Mouse (Mus musculus): ENCODE data around the gene Insr. TPM values are rescaled to one million over a fixed set of nuclear protein-coding genes. Genes with fewer than 3 reads are reported as not detected.

The Insr gene
- polyA plus RNA-seq (2021; fragmentation: Nextera tagmentation): 10.0 and 21.4 TPM in 2 replicates
- long read RNA-seq, experiment 1, full-length matches to known transcripts: 5 of 11 reads
- long read RNA-seq, experiment 1, partial matches to known transcripts: 1 of 11 reads
- long read RNA-seq, experiment 1, other reads (novel, unspliced or antisense): 5 of 11 reads
- long read RNA-seq, experiment 2, partial matches to known transcripts: 0 of 8 reads
- long read RNA-seq, experiment 2, other reads (novel, unspliced or antisense): 8 of 8 reads

GRCm38 (mm10) chr8:3278934-3279720, at the start of gene Insr:
Gene Insr, minus strand, starts transcription at chr8:3279617.

Other genes starting within 250 kb of the Insr start
- gene A430078G23Rik, start 73.8 kb upstream of the Insr start, polyA plus RNA-seq (2021; fragmentation: Nextera tagmentation): not detected in 2 replicates
- 4.1 and 6.3 TPM in 2 replicates for gene Arhgef18, start 113.4 kb upstream of the Insr start, polyA plus RNA-seq (2021; fragmentation: Nextera tagmentation)
- 1.1 and 1.6 TPM in 2 replicates for gene Pex11g, start 188.1 kb upstream of the Insr start, polyA plus RNA-seq (2021; fragmentation: Nextera tagmentation)
- gene Tex45, start 191.2 kb upstream of the Insr start, polyA plus RNA-seq (2021; fragmentation: Nextera tagmentation): 0.06 TPM in 1 of 2 replicates, not detected in the other
- 8.2 and 24.2 TPM in 2 replicates for gene Zfp358, start 213.5 kb upstream of the Insr start, polyA plus RNA-seq (2021; fragmentation: Nextera tagmentation)
- gene Mcoln1, start 220.8 kb upstream of the Insr start, polyA plus RNA-seq (2021; fragmentation: Nextera tagmentation): 37.8 and 71.3 TPM in 2 replicates
- gene Pnpla6, start 235.8 kb upstream of the Insr start, polyA plus RNA-seq (2021; fragmentation: Nextera tagmentation): 10.3 and 13.0 TPM in 2 replicates

All from left cerebral cortex, adult 6 months (tissue).